Mouse (Mus musculus) intestine, embryonic 14.5 days (tissue): Measurements from ENCODE around the gene Tspan11. TPM values are rescaled to one million over a fixed set of nuclear protein-coding genes. Genes with fewer than 3 reads are reported as not detected.

ENCODE experiments used
- ATAC-seq: fragments of 200-750 bp; cut with Nextera tagmentation; replicated peaks from 2 replicates; pipeline ENCODE4 v1.8.0; 2017; ENCODE audit warnings: low read depth, moderate number of reproducible peaks, moderate TSS enrichment, moderate library complexity; ENCODE audit not compliant: low FRiP score, low TSS enrichment
- DNase-seq: peaks from one replicate; pipeline ENCODE4 v3.0.0-alpha.2; 2018; ENCODE audit warnings: low spot score
- H3K27ac ChIP-seq: fragments of 300-500 bp; sonication (generic); 2 replicates; pipeline ENCODE4 v1.5.1; 2014; ENCODE audit warnings: low read depth, mild to moderate bottlenecking, control low read depth
- H3K27me3 ChIP-seq: fragments of 300-500 bp; sonication (generic); replicated peaks from 2 replicates; pipeline ENCODE4 v1.6.1; 2014; ENCODE audit warnings: low read length, control low read depth; ENCODE audit not compliant: control insufficient read depth, insufficient read depth
- H3K36me3 ChIP-seq: fragments of 300-500 bp; sonication (generic); 2 replicates; pipeline ENCODE4 v1.6.1; 2014; ENCODE audit warnings: low read length, control low read depth; ENCODE audit not compliant: control insufficient read depth, insufficient read depth
- H3K4me1 ChIP-seq: fragments of 300-500 bp; sonication (generic); replicated peaks from 2 replicates; pipeline ENCODE4 v1.6.1; 2014; ENCODE audit warnings: low read length, control low read depth, mixed read lengths; ENCODE audit not compliant: control insufficient read depth, insufficient read depth
- H3K4me2 ChIP-seq: fragments of 300-500 bp; sonication (generic); 2 replicates; pipeline ENCODE4 v1.6.1; 2014; ENCODE audit warnings: low read length
- H3K4me3 ChIP-seq: fragments of 300-500 bp; sonication (generic); 2 replicates; pipeline ENCODE4 v1.5.1; 2014; ENCODE audit warnings: low read depth, low read length, control low read depth, mixed read lengths
- H3K9ac ChIP-seq: fragments of 300-500 bp; sonication (generic); 2 replicates; pipeline ENCODE4 v1.6.1; 2014; ENCODE audit warnings: mild to moderate bottlenecking, low read length
- H3K9me3 ChIP-seq: fragments of 300-500 bp; sonication (generic); 2 replicates; pipeline ENCODE4 v1.6.1; 2016; ENCODE audit warnings: low read length, control low read depth; ENCODE audit not compliant: control insufficient read depth
- WGBS: fragments of 180-500 bp; shearing (Covaris S2); extraction: QIAGEN DNeasy Blood & Tissue Kit; methylation state at CpG from one replicate; pipeline ENCODE4 v1.1.7; 2014; 5-methylcytosine and 5-hydroxymethylcytosine counted together
- polyA plus RNA-seq: library from polyadenylated mRNA; unstranded; fragments of >200 nt; fragmentation: Nextera tagmentation; extraction: Ambion mirVana; gene quantifications from 2 replicates; pipeline ENCODE4 v1.2.1, GENCODE M21; 2014

Tspan11 gene
- polyA plus RNA-seq, 1 experiment from 2014 or later, result 4.1 TPM

DNA sequence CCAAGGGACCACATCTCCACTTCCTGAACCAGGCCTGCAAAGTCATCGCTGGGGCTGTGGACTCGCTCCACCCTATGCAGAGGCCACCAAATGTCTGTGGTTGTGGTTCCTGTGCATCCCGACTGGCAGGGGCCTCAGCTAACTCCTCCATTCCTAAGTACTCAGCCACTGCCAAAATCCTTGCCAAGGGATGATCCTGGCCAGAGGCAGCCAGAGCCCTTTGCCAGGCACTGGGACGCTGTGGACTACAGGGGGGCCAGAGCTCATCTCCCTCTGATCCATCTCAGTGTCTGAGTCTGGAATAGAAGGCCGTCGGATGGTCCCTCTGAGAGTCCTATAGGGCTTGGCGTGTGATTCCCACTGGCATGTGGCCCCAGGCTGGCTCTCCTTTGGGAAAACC, 62.5 kb downstream of the Tspan11 start:
- no peak for ATAC-seq
- no peaks in the 10 kb centered on the region for H3K36me3 ChIP-seq
- no peak for DNase-seq

DNA sequence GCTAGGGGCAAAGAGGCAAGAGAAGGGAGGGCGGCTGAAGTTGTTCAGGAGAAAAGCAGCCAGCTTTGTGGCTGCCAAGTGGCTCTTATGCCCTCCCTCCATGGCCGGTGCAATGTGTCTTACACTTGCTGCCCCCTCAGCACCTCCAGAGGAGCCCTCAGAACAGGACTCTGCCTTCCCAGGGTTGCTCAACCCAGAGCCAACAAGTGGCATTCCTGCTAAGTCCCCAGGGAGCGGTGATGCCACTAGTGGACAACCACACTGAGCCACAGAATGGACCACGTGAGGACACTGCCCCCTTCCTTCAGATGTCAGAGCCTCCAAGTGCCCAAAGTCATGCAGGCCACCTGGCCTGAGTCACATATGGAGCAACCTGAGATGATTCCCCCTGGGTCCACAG, 65.7 kb downstream of the Tspan11 start:
- Histone ChIP-seq H3K4me2 (no peak overlapping the region), H3K9ac (no peak overlapping the region), H3K36me3 (no peaks in the 10 kb centered on the region), H3K9me3 (no peaks in the 10 kb centered on the region), H3K27me3 (no peaks in the 10 kb centered on the region), H3K27ac (no peak overlapping the region), H3K4me1 (no peaks in the 10 kb centered on the region), H3K4me3 (no peak overlapping the region)
- 81% methylated on average over 4 of the region's 4 CpGs for WGBS
- DNase-seq (no peak), ATAC-seq (no peak)

More for the DNA sequence above, 62.5 kb downstream of the Tspan11 start:
- Histone ChIP-seq H3K4me1 (no peaks in the 10 kb centered on the region), H3K9ac (no peak overlapping the region), H3K9me3 (no peaks in the 10 kb centered on the region), H3K27me3 (no peaks in the 10 kb centered on the region), H3K4me3 (no peak overlapping the region), H3K27ac (no peak overlapping the region), H3K4me2 (no peak overlapping the region)
- WGBS, result 87% methylated on average over 7 of the region's 7 CpGs

DNA sequence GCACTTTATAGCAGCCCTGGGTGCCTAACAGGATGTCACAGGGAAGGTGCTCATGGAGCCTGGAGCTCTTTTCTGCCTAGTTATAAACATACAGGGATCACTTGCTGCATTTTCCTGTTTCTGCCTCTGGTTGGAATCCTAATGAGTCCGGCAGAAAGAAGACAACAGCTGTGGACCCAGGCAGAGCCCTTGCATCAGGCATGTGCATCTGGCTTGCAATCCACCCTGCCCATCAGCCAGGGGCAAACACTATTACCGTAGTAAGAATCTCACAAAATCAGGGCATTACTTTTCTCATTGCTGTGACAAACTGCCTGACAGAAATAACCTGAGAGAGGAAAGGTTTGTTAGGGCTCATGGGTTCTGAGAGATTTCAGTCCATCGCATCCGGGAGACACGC, 68.8 kb downstream of the Tspan11 start:
- no peaks in the 10 kb centered on the region for H3K9me3 ChIP-seq
- no peaks in the 10 kb centered on the region for H3K4me1 ChIP-seq
- DNase-seq, result no peak
- H3K27me3 ChIP-seq, result no peaks in the 10 kb centered on the region
- H3K36me3 ChIP-seq, result 0 out of 2 replicates have a peak, but pooled peaks cover 5% of the 10 kb centered on the region
- WGBS, result 80% methylated on average over 5 of the region's 5 CpGs
- no peak overlapping the region for H3K4me2 ChIP-seq
- H3K4me3 ChIP-seq, result no peak overlapping the region
- no peak overlapping the region for H3K27ac ChIP-seq
- ATAC-seq, result no peak
- H3K9ac ChIP-seq, result no peak overlapping the region

DNA sequence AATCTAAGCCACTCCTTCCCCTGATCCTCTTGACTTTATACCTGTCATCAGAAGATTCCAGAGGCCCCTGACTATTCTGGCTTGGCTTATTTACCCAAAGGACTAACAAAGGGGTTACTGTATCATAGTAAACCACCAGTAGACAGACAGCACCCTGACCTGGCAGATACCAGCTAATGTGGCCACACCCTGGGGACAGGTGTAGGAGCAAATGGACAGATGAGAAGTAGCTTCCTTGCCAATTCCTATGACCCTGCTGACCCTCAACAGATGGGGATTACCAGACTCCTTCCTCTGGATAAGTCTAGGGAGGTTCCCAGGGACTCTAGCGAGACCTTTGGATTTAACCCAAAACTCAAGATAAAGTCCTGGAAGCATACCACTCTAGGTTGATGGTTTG, 72.8 kb downstream of the Tspan11 start:
- Histone ChIP-seq H3K36me3 (peaks cover 38% of the 10 kb centered on the region), H3K4me3 (no peak overlapping the region), H3K9ac (no peak overlapping the region), H3K27me3 (no peaks in the 10 kb centered on the region), H3K27ac (no peak overlapping the region), H3K4me2 (no peak overlapping the region), H3K4me1 (no peaks in the 10 kb centered on the region), H3K9me3 (no peaks in the 10 kb centered on the region)
- DNase-seq (no peak), ATAC-seq (no peak)
- 87% methylated on average over 1 of the region's 1 CpGs for WGBS

DNA sequence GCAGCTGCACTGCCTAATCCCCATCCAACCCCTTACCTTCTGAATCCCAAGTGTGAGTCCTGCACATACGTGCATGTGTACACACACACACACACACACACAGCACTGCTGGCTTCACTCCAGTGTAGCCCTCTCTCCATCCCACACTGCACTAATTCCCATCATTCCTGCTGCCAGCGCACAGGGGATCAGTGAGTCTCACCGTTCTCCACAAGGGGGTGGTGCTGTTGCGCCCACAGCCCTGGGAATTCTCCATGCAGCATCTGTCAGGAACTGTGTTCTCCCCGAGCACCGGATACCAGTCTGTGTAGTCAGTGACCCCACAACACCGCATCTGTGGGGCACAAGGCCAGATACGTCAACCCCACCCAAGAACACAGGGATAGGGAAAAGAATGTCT, 78.1 kb downstream of the Tspan11 start:
- WGBS, result 53% methylated on average over 8 of the region's 8 CpGs
- Histone ChIP-seq H3K27ac (no peak overlapping the region), H3K9me3 (no peaks in the 10 kb centered on the region), H3K36me3 (peaks cover 54% of the 10 kb centered on the region), H3K9ac (no peak overlapping the region), H3K4me3 (no peak overlapping the region), H3K4me1 (no peaks in the 10 kb centered on the region), H3K4me2 (no peak overlapping the region), H3K27me3 (no peaks in the 10 kb centered on the region)
- DNase-seq (no peak), ATAC-seq (no peak)

DNA sequence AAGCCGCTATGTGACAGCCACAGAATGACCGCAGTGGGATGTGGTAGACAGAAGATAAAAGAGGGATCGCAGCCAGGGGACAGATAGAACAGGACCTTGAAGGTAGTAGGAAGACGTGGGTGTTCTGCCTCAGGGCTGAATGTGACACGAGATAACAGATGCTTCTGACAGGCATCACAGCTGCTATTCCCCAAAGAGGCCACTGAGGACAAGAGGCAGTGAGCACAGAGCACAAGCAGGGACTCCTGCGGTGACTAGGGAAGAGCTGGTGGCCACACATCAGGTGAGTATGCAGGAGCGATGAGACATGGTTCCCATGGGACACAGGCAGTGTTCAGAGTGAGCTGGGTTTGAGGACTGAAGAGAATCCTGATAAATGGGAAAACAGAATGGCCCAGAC, 82.3 kb downstream of the Tspan11 start:
- ATAC-seq, result no peak
- WGBS, result 79% methylated on average over 7 of the region's 7 CpGs

DNA sequence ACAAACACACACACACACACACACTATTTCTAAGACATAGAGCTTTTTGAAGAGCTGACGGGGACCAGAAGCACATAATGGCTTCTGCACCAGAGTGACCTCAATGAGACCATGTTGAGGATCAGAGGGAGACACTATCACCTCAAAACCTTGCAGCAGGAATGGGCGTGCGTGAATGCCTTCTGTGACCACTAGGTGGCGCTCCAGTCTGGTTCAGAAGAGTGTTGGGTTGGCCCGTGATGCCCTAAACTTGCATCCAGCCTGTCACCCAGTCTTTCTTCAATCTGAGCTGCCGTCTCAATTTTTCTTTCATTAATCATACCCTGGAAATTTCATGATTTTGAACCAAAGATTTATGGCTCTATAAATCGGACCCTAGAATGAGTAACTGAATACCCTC, 82.7 kb downstream of the Tspan11 start:
- Histone ChIP-seq H3K4me2 (no peak overlapping the region), H3K9me3 (no peaks in the 10 kb centered on the region), H3K36me3 (peaks cover 17% of the 10 kb centered on the region; the same call in 1 of the 2 replicates), H3K27me3 (no peaks in the 10 kb centered on the region), H3K9ac (no peak overlapping the region), H3K4me3 (no peak overlapping the region), H3K27ac (no peak overlapping the region), H3K4me1 (peaks cover 8% of the 10 kb centered on the region; the same call in 1 of the 2 replicates)
- 14% methylated on average over 7 of the region's 7 CpGs for WGBS
- peak; percentile 90 for DNase-seq
- no peak for ATAC-seq

More for the DNA sequence above, 82.3 kb downstream of the Tspan11 start:
- no peak for DNase-seq
- H3K4me3 ChIP-seq, result no peak overlapping the region
- no peaks in the 10 kb centered on the region for H3K9me3 ChIP-seq
- peaks cover 8% of the 10 kb centered on the region; the same call in 1 of the 2 replicates for H3K4me1 ChIP-seq
- no peaks in the 10 kb centered on the region for H3K27me3 ChIP-seq
- no peak overlapping the region for H3K27ac ChIP-seq
- H3K9ac ChIP-seq, result no peak overlapping the region
- no peak overlapping the region for H3K4me2 ChIP-seq
- peaks cover 21% of the 10 kb centered on the region; the same call in 1 of the 2 replicates for H3K36me3 ChIP-seq

DNA sequence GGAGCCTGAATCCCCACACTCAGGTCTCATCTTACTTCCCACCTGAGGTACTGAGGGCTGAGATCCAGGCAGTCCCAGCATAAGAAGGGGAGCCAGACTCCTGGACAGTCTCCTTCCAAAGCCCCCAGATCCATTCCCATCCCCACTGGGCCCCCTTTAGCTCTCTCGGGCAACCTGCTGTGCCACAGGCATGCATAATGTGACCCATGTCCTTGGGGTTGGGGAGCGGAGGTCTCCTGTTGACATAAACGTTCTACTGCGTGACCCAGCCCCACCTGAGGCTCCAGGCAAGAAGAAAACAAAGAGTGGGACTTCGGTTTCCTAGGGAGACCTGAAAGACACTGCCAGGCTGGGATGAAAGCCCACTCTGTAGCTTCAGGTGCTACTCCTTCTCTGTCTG, 83.5 kb downstream of the Tspan11 start:
- Histone ChIP-seq H3K9me3 (no peaks in the 10 kb centered on the region), H3K27me3 (no peaks in the 10 kb centered on the region), H3K4me2 (no peak overlapping the region), H3K27ac (no peak overlapping the region), H3K4me1 (peaks cover 8% of the 10 kb centered on the region; the same call in 1 of the 2 replicates), H3K9ac (no peak overlapping the region), H3K36me3 (peaks cover 10% of the 10 kb centered on the region; the same call in 1 of the 2 replicates), H3K4me3 (no peak overlapping the region)
- DNase-seq (no peak), ATAC-seq (no peak)
- WGBS, result 62% methylated on average over 5 of the region's 5 CpGs

DNA sequence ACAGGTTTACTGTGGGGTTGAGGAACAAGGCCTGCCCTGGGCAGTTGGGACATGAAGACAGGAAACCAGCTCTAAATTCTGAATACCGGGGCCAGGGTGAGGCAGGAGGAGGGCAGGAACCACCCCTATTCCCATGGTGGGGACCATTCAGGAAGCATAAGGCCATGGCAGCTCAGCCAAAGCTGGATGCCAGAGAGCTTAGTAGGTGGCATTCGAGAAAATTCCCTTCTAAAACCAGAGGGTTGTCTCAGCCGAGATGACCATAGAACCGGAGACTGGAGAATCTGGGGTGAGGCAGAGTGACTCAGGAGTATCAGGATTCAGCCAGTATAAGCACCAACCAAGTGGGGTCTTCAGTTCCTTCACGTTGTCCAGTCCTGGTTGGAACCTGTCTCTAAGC, 84.5 kb downstream of the Tspan11 start:
- H3K36me3 ChIP-seq, result no peaks in the 10 kb centered on the region
- no peak overlapping the region for H3K27ac ChIP-seq
- WGBS, result 79% methylated on average over 5 of the region's 5 CpGs
- DNase-seq (no peak), ATAC-seq (no peak)
- no peak overlapping the region for H3K4me3 ChIP-seq
- H3K4me2 ChIP-seq, result no peak overlapping the region
- H3K9ac ChIP-seq, result no peak overlapping the region
- no peaks in the 10 kb centered on the region for H3K27me3 ChIP-seq
- peaks cover 8% of the 10 kb centered on the region; the same call in 1 of the 2 replicates for H3K4me1 ChIP-seq
- H3K9me3 ChIP-seq, result no peaks in the 10 kb centered on the region
